Mouse (Mus musculus): ENCODE measurements around the gene Sgip1. TPM values are rescaled to one million over a fixed set of nuclear protein-coding genes. Genes with fewer than 3 reads are reported as not detected.
A peak's percentile ranks its signal among the peaks of the same experiment; 100 is the strongest.

Sgip1 gene
- total RNA-seq, 2 experiments from 2014 or later = 9.2 to 10.4 TPM

DNA sequence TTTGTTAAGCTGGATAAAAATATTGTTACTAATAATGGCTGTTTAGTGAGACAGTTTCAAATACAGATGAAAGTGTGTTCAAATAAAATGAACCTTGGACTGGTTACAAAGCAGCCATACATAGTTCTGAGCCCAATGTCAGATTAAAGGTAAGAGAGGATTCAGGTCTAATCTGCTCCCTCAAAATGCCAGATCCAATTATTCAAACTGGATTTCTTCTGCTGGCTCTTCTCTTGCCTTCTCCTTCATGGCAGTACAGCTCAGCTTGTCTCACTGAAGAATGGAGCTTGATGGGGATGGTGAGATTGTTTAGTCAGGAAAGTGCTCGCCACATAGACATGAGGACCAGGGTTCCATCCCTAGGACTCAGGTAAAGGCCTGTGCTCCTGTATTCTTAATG is 32.7 kb downstream of the Sgip1 start:
- ATAC-seq (replicated peaks; ENCODE audit: poor library complexity, severe bottlenecking) = no peak

DNA sequence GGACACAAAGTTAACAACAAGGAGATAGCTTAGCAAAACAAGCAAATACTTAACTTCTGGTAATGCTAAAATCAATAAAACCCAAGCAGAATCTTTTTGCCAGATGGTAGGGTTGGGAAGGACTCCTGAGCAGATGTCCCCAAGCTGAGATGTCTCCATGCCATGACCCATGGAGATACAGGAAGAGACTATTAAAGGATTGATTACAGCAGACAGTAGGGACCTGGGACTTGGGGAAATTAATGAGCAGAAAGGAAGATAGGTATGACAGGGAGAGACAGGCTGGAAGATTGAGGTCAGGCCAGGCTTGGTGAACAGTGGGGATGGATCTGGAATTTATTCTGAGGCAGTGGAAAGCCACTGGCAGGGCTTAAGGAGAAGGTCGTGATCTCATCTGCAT is 33.5 kb downstream of the Sgip1 start:
- ATAC-seq (replicated peaks; ENCODE audit: poor library complexity, severe bottlenecking) = no peak

DNA sequence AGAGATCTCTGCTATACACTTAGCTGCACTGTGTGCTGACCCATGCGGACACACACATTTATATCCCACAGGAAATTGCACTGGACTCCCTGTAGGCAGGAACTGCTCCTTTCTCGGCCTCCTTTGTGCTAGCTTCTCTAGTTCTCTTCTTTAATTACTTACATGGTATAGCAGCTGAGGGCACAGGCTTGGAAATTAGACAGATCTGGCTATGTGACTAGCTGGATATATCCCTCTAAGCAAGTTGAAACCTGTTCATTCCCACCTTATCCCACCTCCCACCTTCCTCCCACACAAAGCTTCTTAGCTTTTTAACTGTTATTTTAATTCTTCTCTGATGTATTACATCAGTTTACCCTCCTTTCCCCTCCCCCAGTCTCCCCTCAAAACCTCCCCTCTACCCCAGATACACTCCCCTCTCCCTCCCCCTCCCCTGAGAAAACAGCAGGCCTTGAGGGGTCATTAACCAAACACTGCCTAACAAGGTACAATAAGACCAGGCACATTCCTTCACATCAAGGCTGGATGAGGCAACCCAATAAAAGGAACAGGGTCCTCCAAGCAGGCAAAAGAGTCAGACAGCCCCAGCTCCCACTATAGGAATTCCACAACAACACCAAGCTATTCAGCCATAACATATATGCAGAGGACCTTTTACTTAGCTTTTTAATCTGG is 34.6 kb downstream of the Sgip1 start:
- no peak for ATAC-seq (replicated peaks; ENCODE audit: poor library complexity, severe bottlenecking)

DNA sequence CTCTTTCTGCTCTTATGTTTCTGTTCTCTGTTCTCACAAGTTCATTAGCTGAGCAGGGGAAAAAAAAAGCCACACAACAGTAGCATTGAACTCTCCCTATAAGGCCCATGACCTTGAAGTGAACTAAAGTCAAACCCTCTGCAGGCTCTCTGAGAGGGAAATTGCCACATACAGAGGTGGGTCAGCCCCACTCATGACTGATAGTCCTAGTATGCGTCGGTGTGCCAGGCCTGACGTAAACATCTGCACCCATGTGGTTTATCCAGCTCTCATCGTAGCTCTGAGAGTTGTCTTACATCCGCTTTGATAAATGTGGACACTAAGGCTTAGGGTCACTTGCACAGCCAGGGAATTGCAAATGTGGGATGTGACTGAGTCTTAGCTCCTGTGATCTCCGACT is 38.8 kb downstream of the Sgip1 start:
- ATAC-seq (replicated peaks; ENCODE audit: poor library complexity, severe bottlenecking) = no peak

DNA sequence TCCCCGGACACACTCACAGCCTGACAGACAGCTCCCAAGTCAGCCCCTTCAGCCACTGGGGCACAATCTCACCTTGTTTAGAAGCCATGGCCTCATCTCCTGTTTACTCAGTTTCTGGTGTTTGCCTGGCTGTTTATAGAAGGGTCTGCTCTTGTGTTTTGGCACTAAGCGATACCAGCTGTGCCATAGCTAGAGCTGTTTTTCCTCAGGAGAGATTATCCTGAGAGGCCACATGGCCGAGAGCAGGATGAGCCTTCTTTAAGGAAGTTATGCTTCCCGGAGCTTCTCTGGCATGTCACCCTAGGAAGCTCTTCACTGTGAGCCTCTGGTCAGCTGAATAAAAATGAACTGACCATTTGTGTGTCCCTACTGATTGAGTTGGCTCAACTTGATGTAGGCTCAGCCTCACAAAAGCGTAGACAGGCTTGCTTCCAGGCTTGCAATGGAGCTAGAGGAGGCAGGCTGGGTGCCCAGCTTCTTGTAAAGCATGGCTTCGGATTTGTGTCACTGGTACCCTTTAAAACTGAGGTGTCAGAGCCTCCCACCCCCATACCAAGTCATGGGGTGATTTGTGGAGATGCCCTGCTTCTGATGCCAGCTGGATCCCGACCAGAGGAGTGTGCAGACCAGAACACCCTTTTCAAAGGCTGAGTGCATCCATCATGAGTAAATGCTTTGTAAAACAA is 42.1 kb downstream of the Sgip1 start:
- ATAC-seq (replicated peaks; ENCODE audit: poor library complexity, severe bottlenecking) = no peak

DNA sequence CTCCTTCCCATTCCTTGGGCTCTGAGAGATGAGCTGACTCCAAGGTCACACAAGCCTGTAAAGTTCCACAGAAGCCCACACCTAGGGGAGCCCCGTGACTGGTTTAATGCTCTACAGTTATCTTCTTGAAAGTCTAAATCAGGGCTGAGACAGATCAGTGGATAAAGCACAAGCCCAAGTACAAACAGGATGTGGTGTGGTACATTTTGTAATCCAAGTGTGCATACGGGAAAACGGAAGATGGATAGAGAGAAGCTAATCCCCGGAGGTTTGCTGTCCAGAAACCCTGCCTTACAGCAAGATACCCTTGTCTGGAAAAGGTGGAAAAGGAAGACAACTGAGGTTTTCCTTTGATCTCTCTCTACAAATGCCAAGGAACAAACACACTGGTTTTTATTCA is 44.1 kb downstream of the Sgip1 start:
- peak; percentile 65 for ATAC-seq (replicated peaks; ENCODE audit: poor library complexity, severe bottlenecking)

DNA sequence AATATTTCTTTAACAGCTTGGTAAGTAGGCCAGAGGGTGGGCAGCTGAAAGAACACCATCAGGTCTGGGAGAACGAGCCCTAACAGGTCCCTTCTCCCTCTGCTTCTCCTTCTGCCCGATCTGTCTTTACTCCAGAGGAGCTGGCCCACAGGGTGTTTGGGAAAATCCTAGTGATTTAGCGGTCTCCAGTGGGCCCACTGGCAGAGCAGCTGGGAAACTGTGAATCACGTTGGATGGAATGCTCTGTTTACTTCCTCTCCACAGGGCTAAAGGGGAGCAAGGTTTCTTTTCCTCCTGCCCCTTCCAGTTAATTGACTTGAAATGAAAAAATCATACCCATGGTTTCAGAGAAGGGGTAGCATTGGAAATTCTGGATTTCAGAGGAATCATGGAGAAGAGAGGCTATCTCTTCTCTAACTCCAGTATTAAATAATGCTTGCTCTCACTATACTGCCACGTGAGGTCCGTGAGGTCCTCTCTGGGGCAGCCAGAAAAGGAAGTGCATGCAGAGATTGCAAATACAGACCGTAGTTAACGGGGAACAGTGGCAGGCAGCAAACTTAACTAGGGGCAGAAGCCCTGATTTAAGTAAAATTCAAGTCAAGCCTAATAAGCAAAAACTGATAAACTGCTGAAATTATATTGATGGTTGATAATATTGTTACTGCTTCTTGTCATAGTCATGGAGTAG is 51.1 kb downstream of the Sgip1 start:
- peak; percentile 66 for ATAC-seq (replicated peaks; ENCODE audit: poor library complexity, severe bottlenecking)

DNA sequence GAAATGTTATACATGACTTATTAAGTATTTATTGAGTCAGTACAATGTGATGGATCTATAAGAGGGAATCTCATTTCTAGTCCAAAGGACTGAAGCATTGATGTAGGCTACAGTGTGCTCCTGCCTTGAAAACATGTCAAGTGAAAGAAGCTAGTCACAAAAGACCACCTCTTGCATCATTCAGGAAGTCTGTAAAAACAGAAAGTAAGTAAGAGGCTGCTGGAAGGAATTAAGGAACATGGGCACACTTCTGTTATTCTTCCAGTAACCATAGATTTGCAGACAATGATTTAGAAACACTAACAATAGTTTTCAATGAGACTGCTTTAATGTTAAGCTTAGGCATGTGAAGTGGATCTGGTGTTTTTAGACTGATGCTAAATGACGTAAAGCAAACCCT is 60.4 kb downstream of the Sgip1 start:
- peak; percentile 91 for ATAC-seq (replicated peaks; ENCODE audit: poor library complexity, severe bottlenecking)

DNA sequence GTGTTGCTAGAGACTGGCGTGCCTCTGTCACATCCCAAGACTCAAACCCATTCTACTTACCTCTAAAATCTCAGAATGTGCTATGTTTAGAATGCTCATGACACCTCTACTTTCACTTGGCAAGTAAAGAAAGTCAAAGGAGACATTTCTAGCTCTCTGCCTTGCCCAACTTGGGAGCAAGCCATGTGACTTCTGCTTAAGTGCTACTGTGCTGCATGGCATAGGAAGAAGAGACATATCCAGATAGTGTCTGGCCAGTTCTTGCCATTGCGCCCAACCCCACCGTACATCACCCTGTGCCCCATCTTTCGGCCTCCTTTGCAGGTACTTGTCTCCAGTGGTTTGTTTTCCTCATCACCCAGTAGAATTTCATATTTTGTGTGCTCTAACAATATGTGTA is 60.8 kb downstream of the Sgip1 start:
- ATAC-seq (replicated peaks; ENCODE audit: poor library complexity, severe bottlenecking) = peak; percentile 46

DNA sequence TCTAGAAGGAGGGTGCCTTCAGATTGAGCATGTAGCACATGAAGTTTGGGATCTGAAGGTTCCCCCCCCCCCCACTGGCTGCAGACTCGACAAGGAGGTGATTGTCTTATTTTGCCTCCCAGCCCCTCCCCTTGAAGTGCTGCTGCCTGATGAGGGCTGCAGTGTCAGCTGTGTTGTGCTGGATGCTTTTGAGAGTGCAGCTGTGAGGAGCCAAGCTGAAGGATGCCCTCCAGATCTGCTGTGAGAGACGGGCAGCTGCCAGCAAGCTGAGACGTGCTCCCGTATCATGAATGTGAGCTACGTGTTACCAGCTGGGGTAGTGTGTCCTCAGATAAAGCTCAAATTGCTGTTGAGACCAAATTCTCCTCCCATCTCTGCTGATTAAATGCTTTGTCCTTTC is 63.5 kb downstream of the Sgip1 start:
- ATAC-seq (replicated peaks; ENCODE audit: poor library complexity, severe bottlenecking) = no peak; the same call in 1 of the 2 replicates

DNA sequence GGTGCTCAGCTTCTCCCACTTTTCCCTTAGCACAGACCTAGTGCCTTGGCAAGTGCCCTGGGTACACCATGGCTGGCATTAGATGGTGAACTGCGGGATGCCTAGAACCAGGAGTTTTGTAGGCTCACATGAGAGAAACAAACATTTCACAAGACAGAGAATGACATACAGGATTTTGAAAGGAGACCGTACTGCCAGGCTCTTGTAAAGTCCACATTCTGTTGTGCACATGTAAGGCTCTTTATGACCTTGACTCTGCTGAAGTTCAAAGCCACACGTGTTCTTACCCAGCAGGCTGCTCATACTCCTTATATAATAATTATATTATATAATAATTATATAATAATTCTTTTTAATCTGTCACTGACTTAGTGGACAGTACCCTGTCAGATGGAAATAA is 65.9 kb downstream of the Sgip1 start:
- ATAC-seq (replicated peaks; ENCODE audit: poor library complexity, severe bottlenecking) = no peak

DNA sequence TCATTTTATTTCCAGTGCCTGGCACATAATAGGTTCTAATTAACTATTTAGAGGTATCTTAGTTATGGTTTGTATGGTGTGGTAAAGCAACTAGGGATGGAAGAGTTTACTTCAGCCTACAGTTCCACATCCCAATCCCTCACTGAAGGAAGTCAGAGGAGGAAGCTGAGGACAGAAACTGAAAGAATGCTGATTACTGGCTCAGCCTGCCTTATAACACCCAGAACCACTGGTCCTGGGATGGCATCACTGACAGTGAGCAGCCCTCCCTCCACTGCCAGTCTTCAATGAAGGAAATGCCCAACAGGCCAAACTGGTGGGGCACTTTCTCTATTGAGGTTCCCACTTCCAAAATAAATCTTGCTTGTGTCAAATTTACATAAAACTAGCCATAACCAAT is 67.2 kb downstream of the Sgip1 start:
- peak; percentile 77 for ATAC-seq (replicated peaks; ENCODE audit: poor library complexity, severe bottlenecking)

DNA sequence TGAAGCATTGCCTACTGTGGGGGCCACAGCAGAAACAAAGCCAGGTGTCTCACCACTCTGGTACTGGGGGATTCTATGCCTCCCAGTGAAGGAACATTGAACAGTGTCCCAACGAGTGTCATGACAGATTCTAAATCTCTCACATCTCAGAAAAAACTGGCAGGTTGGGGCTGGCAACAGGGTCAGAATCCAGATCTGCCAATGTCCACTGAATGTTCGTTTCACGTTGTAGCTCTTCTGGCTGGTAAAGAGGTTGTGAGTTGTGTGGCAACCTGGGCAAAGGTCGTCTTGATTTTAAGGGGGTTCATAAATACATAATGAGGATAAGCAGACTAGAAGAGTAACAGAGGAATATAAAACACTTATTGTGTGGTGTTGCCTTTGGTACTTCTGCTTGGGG is 68.2 kb downstream of the Sgip1 start:
- no peak for ATAC-seq (replicated peaks; ENCODE audit: poor library complexity, severe bottlenecking)

DNA sequence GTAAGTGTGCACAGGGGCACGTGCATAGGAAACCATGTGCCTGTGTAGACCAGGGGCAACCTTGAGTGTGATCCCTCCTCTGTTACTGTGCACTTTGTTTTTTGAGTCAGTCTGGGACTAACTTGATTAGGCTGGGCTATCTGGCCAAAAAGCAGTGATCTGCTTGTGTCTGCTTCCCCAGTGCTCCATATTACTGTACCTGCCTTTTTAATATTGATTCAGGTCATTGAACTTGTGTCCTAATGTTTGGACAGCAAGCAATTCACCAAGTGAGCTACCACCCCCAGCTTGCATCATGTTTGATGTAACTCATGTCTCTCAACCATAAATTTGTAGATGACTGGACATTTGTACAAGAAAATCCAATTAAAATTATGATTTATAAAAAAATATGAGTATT is 69.2 kb downstream of the Sgip1 start:
- no peak for ATAC-seq (replicated peaks; ENCODE audit: poor library complexity, severe bottlenecking)

DNA sequence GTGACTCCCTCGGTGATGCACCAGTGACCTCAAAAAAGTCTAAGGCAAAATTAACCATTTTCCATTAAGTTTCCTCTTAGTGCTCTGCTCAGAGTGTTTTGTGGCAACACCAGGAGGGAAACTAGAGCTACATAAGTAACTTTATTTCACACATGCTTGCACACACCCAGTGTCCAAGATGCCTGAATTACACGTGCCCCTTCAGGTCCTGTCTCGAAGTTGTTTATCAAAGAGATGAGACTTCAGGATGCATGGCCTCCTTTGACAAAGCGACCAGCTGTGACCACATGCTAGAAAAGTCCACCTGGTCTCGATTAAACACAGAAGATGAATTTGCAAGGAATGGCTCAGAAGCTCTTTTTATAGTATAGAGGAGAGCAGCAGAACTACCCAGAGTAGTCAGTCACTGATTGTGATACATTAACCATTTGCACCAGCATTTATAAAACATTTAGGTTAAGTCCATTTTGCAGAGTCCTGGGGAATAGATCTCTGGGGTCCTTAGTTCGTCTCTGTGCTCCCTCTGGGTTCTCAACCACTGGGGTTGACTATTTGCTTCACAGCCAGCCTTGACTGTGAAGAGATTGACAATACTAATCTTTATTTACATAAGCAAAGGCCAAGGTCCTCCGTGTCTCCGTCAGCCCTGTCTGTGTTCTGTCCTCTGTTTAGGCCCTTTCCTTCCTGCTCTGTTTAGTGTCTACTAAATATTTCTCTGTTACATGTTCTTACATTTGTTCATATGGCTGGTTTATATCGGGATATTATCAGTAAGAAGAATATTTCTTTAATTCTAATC is 70.1 kb downstream of the Sgip1 start:
- ATAC-seq (replicated peaks; ENCODE audit: poor library complexity, severe bottlenecking) = no peak

DNA sequence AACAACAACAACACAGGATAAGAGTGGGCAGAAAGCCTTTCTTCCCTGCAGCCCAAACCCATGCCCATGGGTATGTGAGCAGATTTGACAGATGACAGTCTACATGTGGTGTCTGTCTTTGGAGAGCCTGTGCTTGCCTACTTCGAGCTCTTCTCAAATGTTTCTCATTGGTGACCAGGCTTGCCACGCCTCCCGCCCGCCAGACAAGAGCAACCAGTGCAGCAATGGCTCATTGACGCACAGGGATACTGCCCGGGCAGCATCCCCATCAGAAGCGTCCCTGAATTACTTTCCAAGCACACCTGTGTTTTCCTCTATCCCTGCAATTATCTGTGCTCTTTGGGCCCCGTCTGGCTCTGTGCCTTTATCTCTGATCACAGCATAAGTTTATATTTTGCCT is 72.2 kb downstream of the Sgip1 start:
- no peak for ATAC-seq (replicated peaks; ENCODE audit: poor library complexity, severe bottlenecking)

DNA sequence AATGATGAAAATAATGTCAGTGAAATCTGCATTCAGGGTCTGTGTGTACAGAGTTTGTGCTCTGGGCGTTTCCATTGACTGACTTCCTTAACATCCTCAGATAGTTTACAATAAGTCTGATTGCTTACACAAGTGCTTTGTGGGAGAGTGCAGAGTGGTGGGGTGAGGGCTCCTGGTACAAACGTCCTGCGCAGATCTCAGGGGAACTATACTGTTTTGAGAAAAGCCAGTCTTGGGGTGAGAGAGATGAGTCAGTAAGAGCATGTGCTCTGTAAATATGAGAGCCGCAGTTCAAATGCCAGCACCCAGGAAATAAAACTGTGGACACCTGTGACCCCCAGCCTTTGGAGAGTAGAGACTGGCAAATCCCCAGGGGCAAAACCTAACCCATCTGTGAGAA is 80.7 kb downstream of the Sgip1 start:
- ATAC-seq (replicated peaks; ENCODE audit: poor library complexity, severe bottlenecking) = no peak

DNA sequence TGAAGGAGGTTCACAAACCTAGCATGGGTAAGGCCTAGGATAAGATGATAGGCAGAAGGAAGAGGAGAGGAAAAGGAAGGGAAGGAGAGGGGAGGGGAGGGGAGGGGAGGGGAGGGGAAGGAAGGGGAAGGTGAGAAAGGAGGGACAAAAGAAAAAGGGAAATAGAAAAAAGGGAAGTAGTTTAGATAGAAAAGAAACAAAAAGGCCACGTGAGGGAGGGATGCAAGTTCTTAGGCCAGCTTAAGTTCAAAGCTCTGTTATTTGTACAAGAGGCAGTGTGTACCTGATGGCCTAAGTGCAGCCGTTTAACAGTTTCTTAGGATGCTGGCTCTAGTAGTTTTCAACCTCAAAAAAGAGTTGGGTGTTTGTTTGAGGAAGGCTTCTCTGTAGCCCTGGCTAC is 83.4 kb downstream of the Sgip1 start:
- peak; percentile 63 for ATAC-seq (replicated peaks; ENCODE audit: poor library complexity, severe bottlenecking)

DNA sequence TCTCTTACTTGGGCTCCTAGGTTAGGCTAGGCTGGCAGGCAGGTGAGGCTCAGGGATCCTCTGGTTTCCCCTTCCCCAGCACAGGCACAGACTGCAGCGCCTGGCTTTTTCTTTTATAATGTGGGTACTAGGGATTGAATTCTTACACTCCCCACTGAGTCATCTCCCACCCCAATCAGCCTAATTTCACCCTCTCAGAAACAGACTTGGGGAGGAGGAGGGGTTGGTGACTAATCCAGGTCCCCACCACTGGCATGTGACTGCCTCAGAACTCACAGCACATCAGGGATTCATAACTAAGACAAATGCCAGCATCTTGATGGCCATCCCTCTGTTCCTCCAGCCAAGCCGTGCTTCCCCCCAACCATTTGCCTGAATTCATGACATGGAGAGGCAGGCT is 85.1 kb downstream of the Sgip1 start:
- ATAC-seq (replicated peaks; ENCODE audit: poor library complexity, severe bottlenecking) = no peak

DNA sequence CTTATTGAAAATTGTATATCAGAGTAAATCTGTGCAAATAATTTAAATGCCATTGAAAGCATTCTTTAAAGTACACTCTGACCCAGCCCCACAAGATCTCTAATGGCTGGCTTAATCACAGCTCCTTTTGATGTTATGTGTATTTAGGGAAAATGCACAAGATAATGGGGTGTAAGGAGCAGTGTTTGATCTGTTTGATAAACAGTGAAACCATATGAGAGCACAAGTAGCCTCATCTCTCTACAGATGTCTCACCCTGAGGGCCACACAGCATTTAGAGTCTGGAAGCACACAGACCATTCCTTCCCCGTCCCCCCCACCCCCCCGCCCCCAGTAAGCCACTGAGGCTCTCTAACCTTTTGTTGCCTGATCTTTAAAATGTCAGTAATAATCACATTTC is 87.4 kb downstream of the Sgip1 start:
- no peak for ATAC-seq (replicated peaks; ENCODE audit: poor library complexity, severe bottlenecking)

DNA sequence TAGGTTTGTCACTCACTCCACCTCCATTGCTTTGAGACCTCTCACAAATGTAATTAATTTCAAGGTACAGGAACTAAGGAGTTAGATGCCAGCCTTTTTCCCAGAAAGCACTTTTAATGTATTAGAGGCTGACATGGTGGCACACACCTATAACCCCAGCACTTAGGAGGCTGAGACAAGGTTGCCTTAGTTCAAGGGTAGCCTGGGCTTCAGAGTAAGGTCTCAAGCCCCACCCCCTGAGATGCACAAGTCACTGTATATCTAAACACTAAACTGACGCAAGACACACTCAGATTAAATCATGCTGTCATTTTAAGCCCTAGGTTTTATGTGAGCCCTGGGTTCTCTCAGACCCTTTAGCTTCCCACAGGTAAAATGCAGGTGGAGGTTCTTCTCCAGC is 92.1 kb downstream of the Sgip1 start:
- ATAC-seq (replicated peaks; ENCODE audit: poor library complexity, severe bottlenecking) = no peak

Data from granulocyte monocyte progenitor cell, adult 5-6 weeks (primary cell).